ENCODE assay signal across 8 mouse cellular contexts in genomic region chr3:52197982-52198750, GRCm38 (mm10).
DNase-seq lines count a peak whose midpoint lies in the region; ATAC-seq and TF ChIP-seq lines count a peak whose summit lies in the region.

No protein-coding gene starts in this region.

- no peak overlapping the region for H3K4me2 ChIP-seq in kidney, embryonic 14.5 days (replicated peaks; ENCODE audit: low read depth, low read length)
- 0 out of 2 replicates have a peak overlapping the region, but pooled peaks have one; percentile 11 for H3K4me2 ChIP-seq in limb, embryonic 13.5 days (replicated peaks)

- H3K27me3 ChIP-seq in kidney, embryonic 14.5 days (ENCODE audit: control insufficient read depth, insufficient read depth, low read length) = no peaks in the 10 kb centered on the region
- no peaks in the 10 kb centered on the region for H3K27me3 ChIP-seq in kidney, adult 2 months (replicated peaks; ENCODE audit: control insufficient read depth, insufficient read depth, low read length)
- no peaks in the 10 kb centered on the region; the same call in 1 of the 2 replicates for H3K27me3 ChIP-seq in limb, embryonic 13.5 days

- TF ChIP-seq CTCF in kidney, adult 2 months (conservative IDR thresholded peaks at IDR 0.05; ENCODE audit: insufficient read depth, insufficient read length, low read depth, low read length) = no peak
- TF ChIP-seq CTCF in olfactory bulb, adult 2 months (IDR thresholded peaks at IDR 0.05; ENCODE audit: insufficient read depth, low read depth, low read length) = no peak

- no peak for TF ChIP-seq POLR2A in kidney, adult 2 months (IDR thresholded peaks at IDR 0.05; ENCODE audit: low read depth, low read length)
- TF ChIP-seq POLR2A in olfactory bulb, adult 2 months (IDR thresholded peaks at IDR 0.05; ENCODE audit: insufficient read depth, low read depth, low read length) = 0 out of 2 replicates have a peak, but pooled peaks have one; percentile 8

- H3K4me1 ChIP-seq in kidney, embryonic 14.5 days (ENCODE audit: control insufficient read depth, insufficient read depth, low read length) = peaks cover 12% of the 10 kb centered on the region
- no peaks in the 10 kb centered on the region; the same call in 1 of the 2 replicates for H3K4me1 ChIP-seq in kidney, adult 2 months (ENCODE audit: control insufficient read depth, insufficient read depth, low read length)
- peaks cover 17% of the 10 kb centered on the region for H3K4me1 ChIP-seq in limb, embryonic 13.5 days
- peaks cover 21% of the 10 kb centered on the region for H3K4me1 ChIP-seq in olfactory bulb, adult 2 months (ENCODE audit: control insufficient read depth, insufficient read depth, low read length)

- H3K27ac ChIP-seq in kidney, embryonic 14.5 days (ENCODE audit: low read depth, low read length) = no peak overlapping the region
- H3K27ac ChIP-seq in kidney, adult 2 months (ENCODE audit: insufficient read depth, low read depth, low read length) = peak overlapping the region; percentile 82
- H3K27ac ChIP-seq in limb, embryonic 13.5 days = no peak overlapping the region
- H3K27ac ChIP-seq in olfactory bulb, adult 2 months (ENCODE audit: insufficient read depth, low read depth, low read length) = peak overlapping the region; percentile 100

- 74% methylated on average over 23 of the region's 23 CpGs for WGBS in kidney, embryonic 14.5 days
- WGBS in kidney, adult 2 months = 39% methylated on average over 23 of the region's 23 CpGs
- WGBS in limb, embryonic 13.5 days = 74% methylated on average over 23 of the region's 23 CpGs
- WGBS in olfactory bulb, adult 2 months = 15% methylated on average over 23 of the region's 23 CpGs

- no peak overlapping the region for H3K4me3 ChIP-seq in kidney, embryonic 14.5 days (ENCODE audit: low read length)
- peak overlapping the region; percentile 37; the same call in 1 of the 2 replicates for H3K4me3 ChIP-seq in kidney, adult 2 months (ENCODE audit: insufficient read depth, low read depth, low read length)
- no peak overlapping the region for H3K4me3 ChIP-seq in limb, embryonic 13.5 days
- H3K4me3 ChIP-seq in olfactory bulb, adult 2 months (ENCODE audit: insufficient read depth, low read depth, low read length) = peak overlapping the region; percentile 41

- ATAC-seq in kidney, embryonic 14.5 days (ENCODE audit: low FRiP score, low TSS enrichment) = no peak
- ATAC-seq in limb, embryonic 13.5 days (ENCODE audit: low FRiP score, low read depth) = no peak

- no peaks in the 10 kb centered on the region for H3K9me3 ChIP-seq in kidney, embryonic 14.5 days (ENCODE audit: control insufficient read depth, low read length)
- H3K9me3 ChIP-seq in limb, embryonic 13.5 days = no peaks in the 10 kb centered on the region

- peak; percentile 28 for DNase-seq in kidney, adult 11 months
- peak; percentile 88 to 90 for DNase-seq in adrenal gland, postnatal 36 days
- peak; percentile 45 for DNase-seq in gastrocnemius, postnatal 25 days
- DNase-seq in kidney, adult 2 months = peak; percentile 69
- DNase-seq in embryo, embryonic 10 days (ENCODE audit: low spot score) = no peak

- H3K9ac ChIP-seq in kidney, embryonic 14.5 days (ENCODE audit: low read depth, low read length) = no peak overlapping the region
- H3K9ac ChIP-seq in limb, embryonic 13.5 days = no peak overlapping the region

- no peaks in the 10 kb centered on the region for H3K36me3 ChIP-seq in kidney, embryonic 14.5 days (ENCODE audit: control insufficient read depth, insufficient read depth, low read length)
- H3K36me3 ChIP-seq in kidney, adult 2 months (ENCODE audit: control insufficient read depth, insufficient read depth, low read length) = no peaks in the 10 kb centered on the region
- H3K36me3 ChIP-seq in limb, embryonic 13.5 days = no peaks in the 10 kb centered on the region

Comparison
In these comparisons a context has a peak if more than half of its experiments do, and no peak if none do; other contexts are left out.
1. H3K27ac ChIP-seq: peak in kidney, adult 2 months (single experiment) and olfactory bulb, adult 2 months (single experiment); none in kidney, embryonic 14.5 days (single experiment) and limb, embryonic 13.5 days (single experiment).
2. H3K4me3 ChIP-seq: peak in kidney, adult 2 months (single experiment) and olfactory bulb, adult 2 months (single experiment); none in kidney, embryonic 14.5 days (single experiment) and limb, embryonic 13.5 days (single experiment).